Mouse (Mus musculus): ENCODE results near the gene Glcci1. TPM values are rescaled to one million over a fixed set of nuclear protein-coding genes. Genes with fewer than 3 reads are reported as not detected.

Gene Glcci1
- total RNA-seq, 2 experiments from 2014 or later, result 134 to 150 TPM

GRCm38 (mm10) chr6:8638122-8638521 is 128.7 kb downstream of the Glcci1 start:
- DNase-seq (ENCODE audit: low spot score in 2 of 2), result peak in 1 of 2 experiments; percentile 43
- intact Hi-C loops (cut with DNase I), result no loop called here

GRCm38 (mm10) chr6:8638899-8639298 is 129.5 kb downstream of the Glcci1 start:
- intact Hi-C loops (cut with DNase I), result no loop called here

GRCm38 (mm10) chr6:8639526-8639925 is 130.1 kb downstream of the Glcci1 start:
- DNase-seq (ENCODE audit: low spot score in 2 of 2), result no peak
- intact Hi-C loops (cut with DNase I), result no loop called here

More at GRCm38 (mm10) chr6:8638899-8639298, 129.5 kb downstream of the Glcci1 start:
- peak; percentile 33 to 38 for DNase-seq (ENCODE audit: low spot score in 2 of 2)

- intact Hi-C loops (cut with DNase I), result no loop called here
- DNase-seq (ENCODE audit: low spot score in 2 of 2), result no peak
These were observed 131.5 kb downstream of the Glcci1 start for GRCm38 (mm10) chr6:8640863-8641262.

- intact Hi-C loops (cut with DNase I), result no loop called here
- DNase-seq (ENCODE audit: low spot score in 2 of 2), result peak; percentile 59 to 70
These were observed 135.3 kb downstream of the Glcci1 start for GRCm38 (mm10) chr6:8644703-8645102.

- intact Hi-C loops (cut with DNase I), result no loop called here
- no peak for DNase-seq (ENCODE audit: low spot score in 2 of 2)
These were observed 136.3 kb downstream of the Glcci1 start for GRCm38 (mm10) chr6:8645708-8646107.
